Mouse (Mus musculus) MEL (cell line): Measurements from ENCODE around the gene Cdiptos.

Experiments
- CHD1 ChIP-seq: IDR thresholded peaks from 2 replicates; pipeline ENCODE4 v1.6.1; 2012; ENCODE audit warnings: low read depth, mild to moderate bottlenecking, inconsistent platforms, low read length, improper control_type of control experiment
- CTCF ChIP-seq, 3 experiments: IDR thresholded peaks in 2 of 3; conservative IDR thresholded peaks in 1 of 3; 2 replicates each; pipeline ENCODE4 v1.5.1; 2011 to 2012; ENCODE audit warnings: low read length in 3 of 3, low read depth in 2 of 3, mild to moderate bottlenecking in 2 of 3, improper control_type of control experiment in 1 of 3, inconsistent platforms in 1 of 3, mixed read lengths in 1 of 3, moderate library complexity in 1 of 3; ENCODE audit not compliant: control insufficient read depth in 1 of 3, insufficient read depth in 1 of 3, poor library complexity in 1 of 3, severe bottlenecking in 1 of 3
- EP300 ChIP-seq, 2 experiments: IDR thresholded peaks; 2 replicates each; pipeline ENCODE4 v1.6.1; 2011; ENCODE audit warnings: improper control_type of control experiment in 2 of 2, low read length in 2 of 2, low read depth in 1 of 2, mild to moderate bottlenecking in 1 of 2
- GATA1 ChIP-seq: IDR thresholded peaks from 2 replicates; pipeline ENCODE4 v1.6.1; 2011; ENCODE audit warnings: low read depth, low read length, improper control_type of control experiment
- MAFK ChIP-seq: IDR thresholded peaks from 2 replicates; pipeline ENCODE4 v1.6.1; 2011; ENCODE audit warnings: low read depth, mild to moderate bottlenecking, low read length, improper control_type of control experiment, borderline replicate concordance
- MAZ ChIP-seq: IDR thresholded peaks from 2 replicates; pipeline ENCODE4 v1.6.1; 2012; ENCODE audit warnings: low read depth, mild to moderate bottlenecking, inconsistent platforms, low read length, improper control_type of control experiment
- MYC ChIP-seq: IDR thresholded peaks from 2 replicates; pipeline ENCODE4 v1.6.1; 2011; ENCODE audit warnings: low read depth, mild to moderate bottlenecking, low read length, improper control_type of control experiment, moderate library complexity
- POLR2A ChIP-seq, 2 experiments: IDR thresholded peaks; 2 replicates each; pipeline ENCODE4 v1.6.1; 2011 to 2012; ENCODE audit warnings: low read length in 2 of 2, mild to moderate bottlenecking in 2 of 2, control low read depth in 1 of 2, improper control_type of control experiment in 1 of 2, low read depth in 1 of 2, moderate library complexity in 1 of 2; ENCODE audit not compliant: control insufficient read depth in 1 of 2, insufficient read depth in 1 of 2, poor library complexity in 1 of 2
- POLR2AphosphoS5 ChIP-seq: IDR thresholded peaks from 2 replicates; pipeline ENCODE4 v1.6.1; 2012; ENCODE audit warnings: low read depth, borderline replicate concordance, mild to moderate bottlenecking, inconsistent platforms, low read length, moderate library complexity, mixed read lengths
- SIN3A ChIP-seq: IDR thresholded peaks from 2 replicates; pipeline ENCODE4 v1.6.1; 2012; ENCODE audit warnings: low read length, improper control_type of control experiment, inconsistent platforms
- SMC3 ChIP-seq: IDR thresholded peaks from 2 replicates; pipeline ENCODE4 v1.6.1; 2011; ENCODE audit warnings: low read depth, low read length, improper control_type of control experiment
- UBTF ChIP-seq: IDR thresholded peaks from 2 replicates; pipeline ENCODE4 v1.6.1; 2012; ENCODE audit warnings: low read depth, mild to moderate bottlenecking, inconsistent platforms, low read length, improper control_type of control experiment, moderate library complexity, borderline replicate concordance; ENCODE audit not compliant: insufficient read depth

- TF ChIP-seq UBTF, result no peak
- TF ChIP-seq CTCF (IDR thresholded peaks at IDR 0.05 in 2 of 3, conservative IDR thresholded peaks at IDR 0.05 in 1 of 3; ENCODE audit: control insufficient read depth in 1 of 3, insufficient read depth in 1 of 3, low read depth in 2 of 3, low read length in 3 of 3, poor library complexity in 1 of 3, severe bottlenecking in 1 of 3), result peak; percentile 59 to 75 (median 74)
- TF ChIP-seq EP300 (IDR thresholded peaks at IDR 0.05; ENCODE audit: low read depth in 1 of 2, low read length in 2 of 2), result no peak
- TF ChIP-seq SIN3A, result no peak
- 0 out of 2 replicates have a peak, but pooled peaks have one; percentile 24 for TF ChIP-seq POLR2AphosphoS5
- no peak for TF ChIP-seq MYC
- TF ChIP-seq GATA1, result no peak
- no peak for TF ChIP-seq MAFK
- no peak for TF ChIP-seq POLR2A (IDR thresholded peaks at IDR 0.05; ENCODE audit: control insufficient read depth in 1 of 2, insufficient read depth in 1 of 2, low read depth in 1 of 2, low read length in 2 of 2, poor library complexity in 1 of 2)
- TF ChIP-seq SMC3, result peak; percentile 83
- no peak for TF ChIP-seq CHD1
- no peak for TF ChIP-seq MAZ
These were observed 29.4 kb downstream of the Cdiptos start for GRCm38 (mm10) chr7:126946530-126946929.
